Mouse (Mus musculus) T-cell, adult 2 months (primary cell): ENCODE measurements at regions not wholly inside any gene's neighbourhood (a gene's known extent, or its start where the extent isn't known, plus 50 kb on each side); places are given as distances from the start of the nearest gene placed in this dataset.
A peak's percentile ranks its signal among the peaks of the same experiment; 100 is the strongest.
"Not testable (repeated sequence)": the region's sequence is repeated elsewhere in the genome, so short reads cannot be mapped to it uniquely, and the experiment has no call there.

ENCODE experiments used
- DNase-seq: peaks from one replicate; pipeline ENCODE4 v3.0.0; 2022; ENCODE audit warnings: low spot score

- DNase-seq = peak; percentile 2
Observed at GRCm38 (mm10) chr15:96827931-96828330, 128.4 kb upstream of the Slc38a2 start.

- DNase-seq = no peak
Observed at GRCm38 (mm10) chr15:96818435-96818834, 118.9 kb upstream of the Slc38a2 start.

- no peak for DNase-seq
Observed at GRCm38 (mm10) chr15:96817626-96818025, 118.1 kb upstream of the Slc38a2 start.

- no peak for DNase-seq
Observed at GRCm38 (mm10) chr15:96816997-96817570, 117.6 kb upstream of the Slc38a2 start.

- DNase-seq = no peak
Observed at GRCm38 (mm10) chr15:96813472-96813871, 113.9 kb upstream of the Slc38a2 start.

- DNase-seq = no peak
Observed at GRCm38 (mm10) chr15:96802729-96803053, 103.2 kb upstream of the Slc38a2 start.

GRCm38 (mm10) chr15:96802034-96802728, 102.7 kb upstream of the Slc38a2 start:
- no peak for DNase-seq

GRCm38 (mm10) chr15:96799228-96799627, 99.7 kb upstream of the Slc38a2 start:
- no peak for DNase-seq

- no peak for DNase-seq
Observed at GRCm38 (mm10) chr15:96797615-96798270, 98.2 kb upstream of the Slc38a2 start.

GRCm38 (mm10) chr15:96794177-96794719, 94.7 kb upstream of the Slc38a2 start:
- no peak for DNase-seq

- DNase-seq = no peak
Observed at GRCm38 (mm10) chr15:96793251-96793650, 93.7 kb upstream of the Slc38a2 start.

GRCm38 (mm10) chr15:96791306-96791705, 91.8 kb upstream of the Slc38a2 start:
- DNase-seq = no peak

- DNase-seq = not testable (repeated sequence)
Observed at GRCm38 (mm10) chr15:96787921-96788320, 88.4 kb upstream of the Slc38a2 start.

GRCm38 (mm10) chr15:96784578-96784977, 85.0 kb upstream of the Slc38a2 start:
- DNase-seq = no peak

- no peak for DNase-seq
Observed at GRCm38 (mm10) chr15:96781560-96781959, 82.0 kb upstream of the Slc38a2 start.

GRCm38 (mm10) chr15:96780606-96781005, 81.1 kb upstream of the Slc38a2 start:
- no peak for DNase-seq

- DNase-seq = no peak
Observed at GRCm38 (mm10) chr15:96779358-96779757, 79.8 kb upstream of the Slc38a2 start.

- peak; percentile 78 for DNase-seq
Observed at GRCm38 (mm10) chr15:96778321-96778926, 78.9 kb upstream of the Slc38a2 start.

GRCm38 (mm10) chr15:96776476-96777075, 77.0 kb upstream of the Slc38a2 start:
- no peak for DNase-seq

- DNase-seq = no peak
Observed at GRCm38 (mm10) chr15:96775129-96775528, 75.6 kb upstream of the Slc38a2 start.

GRCm38 (mm10) chr15:96774664-96775063, 75.1 kb upstream of the Slc38a2 start:
- no peak for DNase-seq

GRCm38 (mm10) chr15:96773656-96774055, 74.1 kb upstream of the Slc38a2 start:
- DNase-seq = no peak
